In the genomic region with DNA sequence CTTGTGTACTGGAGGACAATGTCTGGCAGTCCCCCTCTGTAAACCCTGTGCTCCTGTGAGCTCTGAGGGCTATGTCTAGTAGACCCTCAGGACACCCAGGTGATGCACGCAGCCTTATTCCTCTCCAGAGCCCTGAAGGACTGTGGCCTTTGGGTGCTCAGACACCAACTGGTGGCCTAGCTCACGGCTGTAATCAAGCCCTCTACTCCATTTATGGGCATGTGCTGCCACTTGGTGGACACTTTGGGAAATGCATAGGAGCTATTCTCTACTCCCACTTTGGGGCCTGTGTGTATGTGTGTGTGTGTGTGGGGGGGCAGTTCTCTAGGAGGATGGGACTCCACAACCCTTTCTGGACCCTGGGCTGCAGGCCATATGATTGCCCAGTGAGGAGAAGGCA, we compare ENCODE assay signal across 8 mouse cellular contexts. TPM values are rescaled to one million over a fixed set of nuclear protein-coding genes. Genes with fewer than 3 reads are reported as not detected.
DNase-seq lines count a peak whose midpoint lies in the region; ATAC-seq lines count a peak whose summit lies in the region.

No protein-coding gene starts in this region.

- H3K9me3 ChIP-seq in hindbrain, embryonic 11.5 days (ENCODE audit: control insufficient read depth, low read length): no peaks in the 10 kb centered on the region

- peaks cover 9% of the 10 kb centered on the region; the same call in 1 of the 2 replicates for H3K36me3 ChIP-seq in hindbrain, embryonic 11.5 days (ENCODE audit: control insufficient read depth, insufficient read depth, low read length)

- H3K4me3 ChIP-seq in hindbrain, embryonic 11.5 days (ENCODE audit: low read depth, low read length): no peak overlapping the region

- H3K27me3 ChIP-seq in hindbrain, embryonic 11.5 days (ENCODE audit: control insufficient read depth, insufficient read depth, low read length): no peaks in the 10 kb centered on the region

- H3K27ac ChIP-seq in hindbrain, embryonic 11.5 days (ENCODE audit: low read depth, low read length): no peak overlapping the region

- 39% methylated on average over 2 of the region's 2 CpGs for WGBS in hindbrain, embryonic 11.5 days

- ATAC-seq in hindbrain, embryonic 11.5 days (ENCODE audit: low FRiP score): peak; percentile 48

- DNase-seq in NIH3T3 (ENCODE audit: low read depth): peak; percentile 90
- DNase-seq in cerebellum, adult 9-10 months: peak; percentile 89
- peak; percentile 51 to 87 for DNase-seq in frontal cortex, adult 2 months (ENCODE audit: extremely low spot score in 1 of 2, low spot score in 1 of 2)
- peak; percentile 85 for DNase-seq in hindbrain, embryonic 11.5 days (ENCODE audit: low spot score)
- DNase-seq in layer of hippocampus, adult 9-11 months: peak; percentile 60
- peak; percentile 78 for DNase-seq in lung, postnatal 25 days (ENCODE audit: low spot score)
- peak; percentile 87 for DNase-seq in retina, embryonic 14.5 days (ENCODE audit: low spot score)
- peak; percentile 37 to 70 for DNase-seq in urinary bladder, adult 18-20 months (ENCODE audit: low spot score in 2 of 2)

- H3K9ac ChIP-seq in hindbrain, embryonic 11.5 days (ENCODE audit: low read depth, low read length): no peak overlapping the region

- no peak overlapping the region for H3K4me2 ChIP-seq in hindbrain, embryonic 11.5 days (replicated peaks; ENCODE audit: low read depth, low read length)

- H3K4me1 ChIP-seq in hindbrain, embryonic 11.5 days (replicated peaks; ENCODE audit: control insufficient read depth, insufficient read depth, low read length): no peaks in the 10 kb centered on the region

RNA-seq across cellular contexts. Expression of a gene that starts 24.8 kb away (rescaled TPM):
- 43.8 and 49.9 TPM in 2 replicates for polyA plus RNA-seq in frontal cortex, adult 2 months (2012; rRNA removed)
- polyA plus RNA-seq in hindbrain, embryonic 11.5 days (2014; fragmentation: Nextera tagmentation; extraction: Ambion mirVana): 33.7 and 39.0 TPM in 2 replicates

RNA-seq across cellular contexts. Expression of a gene that starts 47.6 kb away (rescaled TPM):
- 1.8 and 2.1 TPM in 2 replicates for polyA plus RNA-seq in frontal cortex, adult 2 months (2012; rRNA removed)
- polyA plus RNA-seq in hindbrain, embryonic 11.5 days (2014; fragmentation: Nextera tagmentation; extraction: Ambion mirVana): 77.7 and 95.9 TPM in 2 replicates

RNA-seq across cellular contexts. Expression of a gene that starts 50.6 kb away (rescaled TPM):
- not detected in 2 replicates for polyA plus RNA-seq in frontal cortex, adult 2 months (2012; rRNA removed)
- not detected in 2 replicates for polyA plus RNA-seq in hindbrain, embryonic 11.5 days (2014; fragmentation: Nextera tagmentation; extraction: Ambion mirVana)

RNA-seq across cellular contexts. Expression of a gene that starts 58.0 kb away (rescaled TPM):
- polyA plus RNA-seq in frontal cortex, adult 2 months (2012; rRNA removed): 10.8 and 11.2 TPM in 2 replicates
- polyA plus RNA-seq in hindbrain, embryonic 11.5 days (2014; fragmentation: Nextera tagmentation; extraction: Ambion mirVana): 25.0 and 26.2 TPM in 2 replicates

Comparison
In these comparisons a context has a peak if more than half of its experiments do, and no peak if none do; other contexts are left out.
1. RNA of a gene that starts 47.6 kb away (polyA plus RNA-seq): 77.7 to 95.9 TPM in hindbrain, embryonic 11.5 days; 1.8 to 2.1 TPM in frontal cortex, adult 2 months; every median in the first group is over 10 times any median in the second.
2. Peak in every context shown above with its lines, with median percentiles within 50 percentile points of each other: DNase-seq.